Mouse (Mus musculus) lung, embryonic 14.5 days (tissue): ENCODE measurements at regions not wholly inside any gene's neighbourhood (a gene's known extent, or its start where the extent isn't known, plus 50 kb on each side); places are given as distances from the start of the nearest gene placed in this dataset.
A peak's percentile ranks its signal among the peaks of the same experiment; 100 is the strongest.

Source experiments
- ATAC-seq: fragments of 200-750 bp; cut with Nextera tagmentation; 2 replicates; pipeline ENCODE4 v1.8.0; 2017; ENCODE audit warnings: mild to moderate bottlenecking, moderate TSS enrichment, moderate library complexity; ENCODE audit not compliant: insufficient read depth
- DNase-seq: peaks from one replicate; pipeline ENCODE4 v3.0.0-alpha.2; 2015
- H3K27ac ChIP-seq: fragments of 300-500 bp; sonication (generic); 2 replicates; pipeline ENCODE4 v1.5.1; 2014; ENCODE audit warnings: low read depth, mild to moderate bottlenecking, moderate library complexity
- H3K27me3 ChIP-seq: fragments of 300-500 bp; sonication (generic); 2 replicates; pipeline ENCODE4 v1.6.1; 2014; ENCODE audit warnings: low read length, control low read depth; ENCODE audit not compliant: insufficient read depth
- H3K36me3 ChIP-seq: fragments of 300-500 bp; sonication (generic); 2 replicates; pipeline ENCODE4 v1.6.1; 2014; ENCODE audit warnings: control low read depth; ENCODE audit not compliant: insufficient read depth
- H3K4me1 ChIP-seq: fragments of 300-500 bp; sonication (generic); 2 replicates; pipeline ENCODE4 v1.6.1; 2014; ENCODE audit warnings: antibody characterized with exemption, control low read depth; ENCODE audit not compliant: insufficient read depth
- H3K4me2 ChIP-seq: fragments of 300-500 bp; sonication (generic); 2 replicates; pipeline ENCODE4 v1.6.1; 2014; ENCODE audit warnings: mild to moderate bottlenecking
- H3K4me3 ChIP-seq: fragments of 300-500 bp; sonication (generic); 2 replicates; pipeline ENCODE4 v1.5.1; 2014; ENCODE audit warnings: low read depth, low read length
- H3K9ac ChIP-seq: fragments of 300-500 bp; sonication (generic); 2 replicates; pipeline ENCODE4 v1.6.1; 2014
- H3K9me3 ChIP-seq: fragments of 300-500 bp; sonication (generic); 2 replicates; pipeline ENCODE4 v1.6.1; 2016; ENCODE audit warnings: low read depth, low read length, control low read depth
- CTCF ChIP-seq: IDR thresholded peaks from 2 replicates; pipeline ENCODE4 v1.5.1; 2016; ENCODE audit warnings: antibody characterized with exemption, low read depth
- WGBS: fragments of 180-500 bp; shearing (Covaris S2); extraction: QIAGEN DNeasy Blood & Tissue Kit; methylation state at CpG from one replicate; pipeline ENCODE4 v1.1.7; 2014; 5-methylcytosine and 5-hydroxymethylcytosine counted together

- Histone ChIP-seq H3K9me3 (no peaks in the 10 kb centered on the region), H3K4me3 (no peak overlapping the region), H3K27me3 (no peaks in the 10 kb centered on the region), H3K4me2 (no peak overlapping the region), H3K36me3 (no peaks in the 10 kb centered on the region), H3K27ac (no peak overlapping the region), H3K4me1 (peaks cover 8% of the 10 kb centered on the region; the same call in 1 of the 2 replicates), H3K9ac (no peak overlapping the region)
- WGBS = 50% methylated on average over 5 of the region's 5 CpGs
- peak; percentile 55 for DNase-seq
- ATAC-seq = no peak
- TF ChIP-seq CTCF = no peak
Observed at GRCm38 (mm10) chr15:36348348-36348747, 659.2 kb downstream of the Zfp706 start.

GRCm38 (mm10) chr15:36347333-36347845, 660.2 kb downstream of the Zfp706 start:
- H3K4me1 ChIP-seq = peaks cover 8% of the 10 kb centered on the region; the same call in 1 of the 2 replicates
- DNase-seq (peak; percentile 50), ATAC-seq (no peak)
- no peak overlapping the region for H3K4me2 ChIP-seq
- H3K36me3 ChIP-seq = no peaks in the 10 kb centered on the region
- no peaks in the 10 kb centered on the region for H3K27me3 ChIP-seq
- no peak overlapping the region for H3K4me3 ChIP-seq
- WGBS = 48% methylated on average over 4 of the region's 4 CpGs
- H3K9ac ChIP-seq = no peak overlapping the region
- H3K9me3 ChIP-seq = no peaks in the 10 kb centered on the region
- H3K27ac ChIP-seq = peak overlapping the region; percentile 15; the same call in 1 of the 2 replicates
- no peak for TF ChIP-seq CTCF

GRCm38 (mm10) chr15:36346126-36346525, 661.4 kb downstream of the Zfp706 start:
- Histone ChIP-seq H3K9ac (no peak overlapping the region), H3K9me3 (no peaks in the 10 kb centered on the region), H3K4me1 (peaks cover 8% of the 10 kb centered on the region; the same call in 1 of the 2 replicates), H3K36me3 (no peaks in the 10 kb centered on the region), H3K4me3 (no peak overlapping the region), H3K27ac (no peak overlapping the region), H3K4me2 (no peak overlapping the region), H3K27me3 (no peaks in the 10 kb centered on the region)
- DNase-seq (no peak), ATAC-seq (0 out of 2 replicates have a peak, but pooled peaks have one; percentile 11)
- WGBS = 49% methylated on average over 5 of the region's 5 CpGs
- no peak for TF ChIP-seq CTCF

- ATAC-seq = peak; percentile 51; the same call in 1 of the 2 replicates
- H3K4me1 ChIP-seq = peaks cover 8% of the 10 kb centered on the region; the same call in 1 of the 2 replicates
- no peak overlapping the region for H3K4me2 ChIP-seq
- no peak overlapping the region for H3K4me3 ChIP-seq
- H3K36me3 ChIP-seq = no peaks in the 10 kb centered on the region
- H3K9ac ChIP-seq = no peak overlapping the region
- no peak for TF ChIP-seq CTCF
- DNase-seq = peak; percentile 72
- no peaks in the 10 kb centered on the region for H3K9me3 ChIP-seq
- no peaks in the 10 kb centered on the region for H3K27me3 ChIP-seq
- no peak overlapping the region for H3K27ac ChIP-seq
- 43% methylated on average over 4 of the region's 4 CpGs for WGBS
Observed at GRCm38 (mm10) chr15:36345413-36345812, 662.2 kb downstream of the Zfp706 start.

- no peak for DNase-seq
Observed at GRCm38 (mm10) chr15:36339971-36340550, 667.5 kb downstream of the Zfp706 start.

GRCm38 (mm10) chr15:36338766-36339165, 668.8 kb downstream of the Zfp706 start:
- DNase-seq = no peak
- no peaks in the 10 kb centered on the region for H3K36me3 ChIP-seq
- H3K9me3 ChIP-seq = no peaks in the 10 kb centered on the region
- no peaks in the 10 kb centered on the region for H3K27me3 ChIP-seq
- ATAC-seq = no peak
- WGBS = 68% methylated on average over 2 of the region's 2 CpGs
- H3K4me2 ChIP-seq = no peak overlapping the region
- no peak overlapping the region for H3K9ac ChIP-seq
- no peak for TF ChIP-seq CTCF
- 0 out of 2 replicates have a peak, but pooled peaks cover 3% of the 10 kb centered on the region for H3K4me1 ChIP-seq
- no peak overlapping the region for H3K4me3 ChIP-seq
- no peak overlapping the region for H3K27ac ChIP-seq

More at GRCm38 (mm10) chr15:36339971-36340550, 667.5 kb downstream of the Zfp706 start:
- no peak overlapping the region for H3K4me3 ChIP-seq
- no peak for ATAC-seq
- H3K9ac ChIP-seq = no peak overlapping the region
- no peak overlapping the region for H3K27ac ChIP-seq
- no peak overlapping the region for H3K4me2 ChIP-seq
- 78% methylated on average over 5 of the region's 5 CpGs for WGBS
- no peaks in the 10 kb centered on the region for H3K36me3 ChIP-seq
- no peak for TF ChIP-seq CTCF
- H3K9me3 ChIP-seq = no peaks in the 10 kb centered on the region
- H3K27me3 ChIP-seq = no peaks in the 10 kb centered on the region
- H3K4me1 ChIP-seq = no peaks in the 10 kb centered on the region

- no peak for ATAC-seq
- Histone ChIP-seq H3K36me3 (no peaks in the 10 kb centered on the region), H3K9ac (no peak overlapping the region), H3K9me3 (no peaks in the 10 kb centered on the region), H3K4me1 (0 out of 2 replicates have a peak, but pooled peaks cover 3% of the 10 kb centered on the region), H3K4me3 (no peak overlapping the region), H3K27me3 (no peaks in the 10 kb centered on the region), H3K27ac (no peak overlapping the region), H3K4me2 (no peak overlapping the region)
- TF ChIP-seq CTCF = no peak
- 71% methylated on average over 2 of the region's 2 CpGs for WGBS
- no peak for DNase-seq
Observed at GRCm38 (mm10) chr15:36336857-36337256, 670.7 kb downstream of the Zfp706 start.
